Mouse (Mus musculus): Measurements from ENCODE around the gene Cdc25a.

DNA sequence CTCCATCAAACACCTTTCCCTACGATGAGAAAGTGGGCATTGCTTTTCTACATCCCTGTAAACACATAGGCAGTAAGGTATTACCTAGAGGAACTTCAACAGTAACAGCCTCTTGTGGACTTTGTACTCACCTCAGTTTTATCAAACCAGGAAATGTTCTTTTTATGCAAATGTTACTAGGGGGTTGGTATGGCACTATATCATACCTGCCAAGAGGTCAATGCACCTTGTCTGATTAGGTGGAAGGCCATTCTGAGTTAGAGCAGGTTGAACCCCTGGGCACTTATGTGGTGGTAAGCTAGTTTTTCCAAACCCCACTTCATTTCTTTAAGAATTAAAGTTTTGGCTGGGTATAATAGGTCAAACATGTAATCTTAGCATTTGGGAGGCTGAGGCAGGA is 3.9 kb downstream of the Cdc25a start:
- TF ChIP-seq CTCF (IDR thresholded peaks at IDR 0.05; ENCODE audit: insufficient read depth, low read length) (no peak), POLR2A (IDR thresholded peaks at IDR 0.05; ENCODE audit: borderline replicate concordance, extremely low read depth, low read depth, low read length) (no peak)
